Mouse (Mus musculus) hindbrain, embryonic 15.5 days (tissue): ENCODE data around the gene Odr4. TPM values are rescaled to one million over a fixed set of nuclear protein-coding genes. Genes with fewer than 3 reads are reported as not detected.

ENCODE experiments used
- ATAC-seq: fragments of 200-750 bp; cut with Nextera tagmentation; 2 replicates; pipeline ENCODE4 v1.8.0; 2017; ENCODE audit warnings: low read depth, moderate number of reproducible peaks, moderate TSS enrichment; ENCODE audit not compliant: low FRiP score
- H3K27ac ChIP-seq: fragments of 300-500 bp; sonication (generic); replicated peaks from 2 replicates; pipeline ENCODE4 v1.5.1; 2015; ENCODE audit warnings: mild to moderate bottlenecking, inconsistent platforms
- H3K27me3 ChIP-seq: fragments of 300-500 bp; sonication (generic); 2 replicates; pipeline ENCODE4 v1.6.1; 2015; ENCODE audit warnings: control low read depth, inconsistent platforms
- H3K36me3 ChIP-seq: fragments of 300-500 bp; sonication (generic); 2 replicates; pipeline ENCODE4 v1.6.1; 2015; ENCODE audit warnings: control low read depth, inconsistent platforms
- H3K4me1 ChIP-seq: fragments of 300-500 bp; sonication (generic); replicated peaks from 2 replicates; pipeline ENCODE4 v1.6.1; 2015; ENCODE audit warnings: control low read depth, inconsistent platforms
- H3K4me2 ChIP-seq: fragments of 300-500 bp; sonication (generic); 2 replicates; pipeline ENCODE4 v1.6.1; 2015; ENCODE audit warnings: moderate library complexity, mild to moderate bottlenecking, inconsistent platforms
- H3K4me3 ChIP-seq: fragments of 300-500 bp; sonication (generic); 2 replicates; pipeline ENCODE4 v1.5.1; 2015; ENCODE audit warnings: mild to moderate bottlenecking, inconsistent platforms
- H3K9ac ChIP-seq: fragments of 300-500 bp; sonication (generic); 2 replicates; pipeline ENCODE4 v1.6.1; 2015; ENCODE audit warnings: inconsistent platforms
- H3K9me3 ChIP-seq: fragments of 300-500 bp; sonication (generic); 2 replicates; pipeline ENCODE4 v1.6.1; 2016; ENCODE audit warnings: control low read depth, inconsistent platforms
- WGBS: fragments of 180-500 bp; shearing (Covaris S2); methylation state at CpG from one replicate; pipeline ENCODE4 v1.1.7; 2015; 5-methylcytosine and 5-hydroxymethylcytosine counted together
- polyA plus RNA-seq: library from polyadenylated mRNA; unstranded; fragments of >200 nt; fragmentation: Nextera tagmentation; extraction: Ambion mirVana; gene quantifications from 2 replicates; pipeline ENCODE4 v1.2.1, GENCODE M21; 2015

Odr4 gene
- polyA plus RNA-seq, 1 experiment from 2014 or later, result 38.7 TPM

DNA sequence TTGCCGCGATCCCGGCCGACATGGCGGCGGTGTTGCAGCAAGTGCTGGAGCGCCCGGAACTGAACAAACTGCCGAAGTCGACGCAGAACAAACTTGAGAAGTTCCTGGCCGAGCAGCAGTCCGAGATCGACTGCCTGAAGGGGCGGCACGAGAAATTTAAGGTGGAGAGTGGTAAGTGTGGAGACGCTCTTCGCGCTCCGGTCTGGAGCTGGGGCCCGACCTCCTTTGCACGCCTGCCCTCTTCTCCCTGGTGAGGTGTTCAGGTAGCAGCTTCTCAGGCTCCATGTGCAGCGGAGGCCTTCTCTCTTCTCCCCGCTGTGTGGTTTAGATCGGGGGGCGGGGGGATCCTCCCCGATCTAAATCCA lies 590 bp upstream of the Odr4 start:
- peaks cover 12% of the 10 kb centered on the region for H3K4me1 ChIP-seq
- no peaks in the 10 kb centered on the region for H3K27me3 ChIP-seq
- peak overlapping the region; percentile 55 for H3K9ac ChIP-seq
- H3K27ac ChIP-seq, result peak overlapping the region; percentile 98
- H3K9me3 ChIP-seq, result no peaks in the 10 kb centered on the region
- peaks cover 34% of the 10 kb centered on the region for H3K36me3 ChIP-seq
- peak overlapping the region; percentile 66 for H3K4me2 ChIP-seq
- no peak for ATAC-seq
- H3K4me3 ChIP-seq, result peak overlapping the region; percentile 92
- WGBS, result 0% methylated on average over 27 of the region's 27 CpGs

DNA sequence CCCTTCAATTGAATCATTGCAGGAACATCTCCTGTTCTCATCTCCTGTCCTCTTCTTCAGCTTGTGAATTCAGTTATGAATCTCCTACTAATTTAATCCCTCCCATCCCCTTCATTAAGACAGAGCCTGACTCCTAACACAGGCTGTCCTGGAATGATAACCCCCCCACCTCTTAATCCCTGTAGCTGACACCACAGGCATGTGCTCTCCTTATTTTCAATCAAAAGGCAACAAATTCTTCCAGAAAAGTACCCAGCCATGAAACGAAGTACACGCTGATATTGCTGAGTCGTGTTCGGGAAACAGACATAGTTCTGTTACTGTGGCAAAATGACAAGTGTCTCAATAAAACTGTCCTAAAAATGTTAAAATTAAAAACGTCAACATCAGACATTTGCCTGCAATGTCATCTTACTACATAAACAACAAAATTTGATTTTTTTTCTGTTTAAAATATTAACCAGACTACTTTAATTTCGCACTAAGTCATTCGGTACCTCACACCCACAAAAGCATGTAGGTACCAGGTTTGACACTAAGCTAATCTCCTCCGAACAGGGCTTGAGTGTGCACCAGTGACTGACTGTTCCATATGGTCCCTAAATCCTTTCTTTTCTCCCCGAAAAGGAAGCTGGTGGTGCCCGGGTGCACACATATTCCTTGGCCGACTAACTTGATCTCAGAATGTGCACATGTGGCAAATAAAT lies 796 bp downstream of the Odr4 start:
- H3K4me1 ChIP-seq, result peaks cover 12% of the 10 kb centered on the region
- H3K9ac ChIP-seq, result peak overlapping the region; percentile 86
- H3K27ac ChIP-seq, result peak overlapping the region; percentile 98
- H3K27me3 ChIP-seq, result no peaks in the 10 kb centered on the region
- H3K4me2 ChIP-seq, result peak overlapping the region; percentile 65
- 23% methylated on average over 11 of the region's 11 CpGs for WGBS
- no peaks in the 10 kb centered on the region for H3K9me3 ChIP-seq
- ATAC-seq, result peak; percentile 27
- H3K36me3 ChIP-seq, result peaks cover 35% of the 10 kb centered on the region
- H3K4me3 ChIP-seq, result peak overlapping the region; percentile 92

DNA sequence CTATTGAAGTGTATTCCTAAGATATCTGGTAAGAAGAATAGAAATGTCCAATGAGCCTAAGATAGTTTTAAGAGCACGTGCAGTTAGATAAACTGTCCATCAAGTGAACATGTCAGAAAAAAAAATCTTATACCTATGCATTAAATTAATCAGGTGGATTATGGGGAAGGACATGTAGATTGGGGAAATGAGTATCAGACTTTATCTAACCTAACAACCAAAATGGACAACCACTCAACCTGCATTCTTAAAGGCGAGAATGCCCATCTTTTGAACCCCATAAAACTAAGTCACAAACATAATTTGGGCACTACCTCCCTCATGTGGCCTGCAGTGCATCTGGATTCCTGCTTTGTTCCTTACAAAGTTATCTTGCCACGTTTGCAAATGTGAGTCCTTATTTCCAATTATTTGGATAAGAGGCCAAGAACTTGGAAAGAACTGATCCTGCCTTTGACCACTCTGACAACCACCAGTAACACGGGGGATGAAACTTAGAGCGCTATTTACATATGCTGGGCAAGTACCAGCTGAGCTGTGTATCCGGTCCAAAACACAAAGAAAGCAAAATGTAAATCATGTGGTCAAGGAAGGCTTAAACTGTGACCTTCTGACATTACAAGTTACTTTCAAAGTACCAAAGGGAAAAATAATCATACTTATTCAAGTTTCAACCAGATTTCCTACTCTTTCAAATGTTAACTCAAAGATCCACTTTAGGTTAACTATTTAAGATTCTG lies 3.3 kb downstream of the Odr4 start:
- Histone ChIP-seq H3K4me1 (peaks cover 12% of the 10 kb centered on the region), H3K36me3 (peaks cover 22% of the 10 kb centered on the region), H3K9me3 (no peaks in the 10 kb centered on the region), H3K4me3 (no peak overlapping the region), H3K27me3 (no peaks in the 10 kb centered on the region), H3K27ac (no peak overlapping the region), H3K9ac (no peak overlapping the region), H3K4me2 (no peak overlapping the region)
- 90% methylated on average over 6 of the region's 6 CpGs for WGBS
- ATAC-seq, result no peak

DNA sequence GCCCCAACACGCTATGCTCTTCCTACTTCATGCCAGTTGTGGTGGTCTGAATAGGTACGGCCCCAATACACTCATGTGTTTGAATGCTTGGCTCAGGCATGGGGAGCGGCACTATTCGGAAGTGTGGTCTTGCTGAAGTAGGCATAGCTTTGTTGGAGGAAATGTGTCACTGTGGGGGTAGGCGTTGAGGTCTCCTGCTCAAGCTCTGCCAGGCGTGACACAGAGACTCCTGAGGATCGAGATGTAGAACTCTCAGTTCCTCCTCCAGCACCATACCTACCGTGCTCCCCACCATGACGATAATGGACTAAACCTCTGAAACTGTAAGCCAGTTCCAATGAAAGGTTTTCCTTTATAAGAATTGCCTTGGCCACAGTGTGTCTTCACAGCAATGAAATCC lies 5.3 kb downstream of the Odr4 start:
- Histone ChIP-seq H3K4me1 (peaks cover 7% of the 10 kb centered on the region), H3K9me3 (no peaks in the 10 kb centered on the region), H3K36me3 (peaks cover 29% of the 10 kb centered on the region), H3K4me2 (no peak overlapping the region), H3K27ac (no peak overlapping the region), H3K4me3 (no peak overlapping the region), H3K27me3 (no peaks in the 10 kb centered on the region), H3K9ac (no peak overlapping the region)
- 96% methylated on average over 9 of the region's 9 CpGs for WGBS
- no peak for ATAC-seq

DNA sequence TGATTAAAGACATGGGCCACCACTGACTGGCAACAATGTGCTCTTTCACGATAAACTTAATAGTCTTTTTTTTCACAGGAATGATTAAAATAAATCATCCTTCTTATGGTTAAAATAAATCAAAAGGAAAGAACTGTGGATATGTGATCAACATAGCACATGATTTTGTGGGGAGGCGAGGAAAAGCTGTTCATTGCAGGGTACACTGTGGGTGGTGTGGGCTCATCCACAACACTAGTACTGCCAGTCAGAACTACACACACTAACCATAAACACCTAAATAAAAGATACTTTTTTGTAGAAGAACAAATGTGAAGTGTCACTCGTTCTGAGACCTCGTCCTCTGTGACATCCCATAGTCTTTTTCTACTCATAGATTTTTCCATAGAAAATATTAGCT lies 8.7 kb downstream of the Odr4 start:
- no peaks in the 10 kb centered on the region for H3K27me3 ChIP-seq
- peaks cover 27% of the 10 kb centered on the region for H3K36me3 ChIP-seq
- no peak overlapping the region for H3K9ac ChIP-seq
- H3K4me1 ChIP-seq, result no peaks in the 10 kb centered on the region
- no peaks in the 10 kb centered on the region for H3K9me3 ChIP-seq
- WGBS, result 97% methylated on average over 4 of the region's 4 CpGs
- H3K27ac ChIP-seq, result no peak overlapping the region
- no peak for ATAC-seq
- no peak overlapping the region for H3K4me3 ChIP-seq
- H3K4me2 ChIP-seq, result no peak overlapping the region

DNA sequence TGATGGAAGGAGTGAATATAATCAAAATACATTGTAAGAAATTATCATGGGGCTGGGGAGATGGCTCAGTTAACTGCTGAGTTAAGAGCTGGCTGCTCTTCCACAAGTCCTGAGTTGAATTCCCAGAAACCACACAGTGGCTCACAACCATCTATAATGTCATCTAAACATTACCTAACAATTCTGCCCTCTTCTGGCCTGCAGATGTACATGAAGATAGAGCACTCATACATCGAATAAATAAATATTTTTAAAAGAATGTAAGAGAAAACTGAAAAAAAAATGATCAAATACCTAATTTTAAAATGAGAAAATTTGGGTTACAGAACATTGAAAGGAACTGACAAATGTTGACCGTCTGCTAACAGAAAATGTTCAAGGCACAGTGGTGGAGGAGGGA lies 18.6 kb downstream of the Odr4 start:
- 97% methylated on average over 2 of the region's 2 CpGs for WGBS
- Histone ChIP-seq H3K4me1 (no peaks in the 10 kb centered on the region), H3K9ac (no peak overlapping the region), H3K27ac (no peak overlapping the region), H3K27me3 (no peaks in the 10 kb centered on the region), H3K4me2 (no peak overlapping the region), H3K9me3 (no peaks in the 10 kb centered on the region), H3K36me3 (peaks cover 11% of the 10 kb centered on the region), H3K4me3 (no peak overlapping the region)
- no peak for ATAC-seq

DNA sequence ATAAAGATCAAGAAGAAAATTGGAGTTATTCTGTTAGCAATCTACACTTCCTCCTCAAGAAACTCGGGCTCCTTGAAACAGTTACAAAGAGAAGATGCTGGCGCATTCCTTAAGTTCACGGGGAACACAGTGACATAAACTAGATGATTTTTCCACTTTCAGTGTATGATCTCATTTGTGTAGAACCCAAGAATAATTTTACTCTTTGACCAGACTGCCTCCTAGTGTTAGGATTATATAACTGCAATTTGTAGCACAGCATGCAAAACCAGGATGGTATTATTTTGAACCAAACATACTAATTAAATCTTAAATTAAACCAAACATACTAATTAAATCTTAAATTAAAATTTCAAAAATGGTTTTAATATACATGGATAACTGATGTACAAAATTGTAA lies 20.0 kb downstream of the Odr4 start:
- Histone ChIP-seq H3K9ac (no peak overlapping the region), H3K4me3 (no peak overlapping the region), H3K9me3 (no peaks in the 10 kb centered on the region), H3K36me3 (peaks cover 6% of the 10 kb centered on the region; the same call in 1 of the 2 replicates), H3K27ac (no peak overlapping the region), H3K4me2 (no peak overlapping the region), H3K27me3 (no peaks in the 10 kb centered on the region), H3K4me1 (no peaks in the 10 kb centered on the region)
- ATAC-seq, result no peak
- 90% methylated on average over 3 of the region's 3 CpGs for WGBS

DNA sequence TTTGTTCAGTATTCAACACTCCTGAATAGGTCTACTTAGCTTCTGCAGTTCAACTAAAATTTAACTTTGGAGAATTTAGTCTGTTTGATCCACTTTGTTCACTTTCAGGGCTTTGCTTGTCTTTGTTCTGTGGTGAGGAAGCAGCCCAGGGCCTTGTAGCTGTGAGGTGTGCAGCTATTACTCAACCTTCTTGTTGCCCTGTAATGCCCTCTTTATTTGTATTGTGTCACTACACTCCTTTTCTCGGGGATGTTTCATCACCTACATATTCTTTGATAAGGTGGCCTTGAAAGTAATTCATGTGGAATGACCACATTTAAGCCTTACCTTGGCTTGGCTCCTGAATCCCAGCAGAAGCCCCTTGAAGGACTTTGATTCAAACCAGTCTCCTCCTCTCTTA lies 32.0 kb downstream of the Odr4 start:
- Histone ChIP-seq H3K27ac (no peak overlapping the region), H3K4me2 (no peak overlapping the region), H3K9me3 (no peaks in the 10 kb centered on the region), H3K9ac (no peak overlapping the region), H3K27me3 (no peaks in the 10 kb centered on the region), H3K4me3 (no peak overlapping the region), H3K36me3 (peaks cover 27% of the 10 kb centered on the region), H3K4me1 (no peaks in the 10 kb centered on the region)
- 91% methylated on average over 1 of the region's 1 CpGs for WGBS
- ATAC-seq, result no peak

DNA sequence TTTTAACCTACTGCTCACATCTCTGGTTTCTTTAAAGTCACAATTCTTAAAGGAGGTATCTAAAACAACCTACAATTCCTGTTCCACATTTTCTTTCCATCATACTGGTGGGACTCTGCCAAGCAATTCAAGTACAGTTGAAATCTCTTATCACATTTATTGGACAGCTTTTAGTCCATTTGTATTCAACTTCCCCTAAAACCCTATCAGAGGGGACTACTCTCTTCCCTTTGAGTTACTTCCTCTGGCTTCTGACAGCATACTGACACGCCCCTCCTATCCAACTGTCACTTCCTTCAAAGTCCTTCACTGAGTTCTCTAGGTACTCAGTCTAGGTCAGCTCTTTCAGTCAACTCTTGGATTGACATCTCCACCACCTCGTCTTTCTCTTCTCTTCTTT lies 57.8 kb downstream of the Odr4 start:
- no peaks in the 10 kb centered on the region for H3K9me3 ChIP-seq
- H3K4me1 ChIP-seq, result no peaks in the 10 kb centered on the region
- 79% methylated on average over 2 of the region's 2 CpGs for WGBS
- no peak overlapping the region for H3K9ac ChIP-seq
- H3K27me3 ChIP-seq, result no peaks in the 10 kb centered on the region
- H3K4me2 ChIP-seq, result no peak overlapping the region
- no peak overlapping the region for H3K4me3 ChIP-seq
- no peaks in the 10 kb centered on the region for H3K36me3 ChIP-seq
- H3K27ac ChIP-seq, result no peak overlapping the region
- no peak for ATAC-seq

DNA sequence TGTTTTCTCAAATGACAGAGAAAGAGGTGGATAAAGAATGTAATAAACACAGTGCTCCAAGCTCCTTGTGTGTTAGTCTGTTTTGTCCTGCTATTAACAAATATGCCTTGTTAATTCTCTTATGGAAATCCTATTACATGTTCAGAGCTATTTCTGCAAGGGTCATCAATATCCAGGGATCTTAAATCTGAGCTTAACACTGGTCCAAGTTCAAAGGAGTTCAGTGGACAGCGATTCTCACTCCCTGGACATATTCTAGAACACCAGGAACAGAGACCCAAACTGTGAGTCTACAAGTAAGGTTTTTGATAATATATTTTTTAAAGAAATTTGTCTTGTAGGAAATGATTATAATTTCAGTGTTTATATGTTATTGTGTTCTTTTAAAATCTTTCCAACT lies 73.7 kb downstream of the Odr4 start, which contains the start of gene Pdc:
Pdc (plus strand) TSS at position 213 of the 400 bp plus-strand sequence.
- Histone ChIP-seq H3K4me1 (no peaks in the 10 kb centered on the region), H3K4me2 (no peak within 1 kb of the TSS), H3K9me3 (no peaks in the 10 kb centered on the region), H3K9ac (no peak within 1 kb of the TSS), H3K36me3 (no peaks in the 10 kb centered on the region), H3K27ac (no peak within 1 kb of the TSS), H3K27me3 (no peaks in the 10 kb centered on the region), H3K4me3 (no peak within 1 kb of the TSS)
- ATAC-seq, result no peak
- 94% methylated on average over 1 of the region's 1 CpGs for WGBS
